Mouse (Mus musculus) stomach, embryonic 14.5 days (tissue): ENCODE measurements around the gene Pdik1l. TPM values are rescaled to one million over a fixed set of nuclear protein-coding genes. Genes with fewer than 3 reads are reported as not detected.

Source experiments
- polyA plus RNA-seq: library from polyadenylated mRNA; unstranded; fragments of >200 nt; fragmentation: Nextera tagmentation; extraction: Ambion mirVana; gene quantifications from 2 replicates; pipeline ENCODE4 v1.2.1, GENCODE M21; 2014

Gene Pdik1l
- polyA plus RNA-seq, 1 experiment from 2014 or later: 19.0 TPM

Other genes with a start within 250 kb of the Pdik1l start
- gene Zfp683, start 234.1 kb downstream of the Pdik1l start, polyA plus RNA-seq: not detected in 2 replicates
- 4.8 and 7.3 TPM in 2 replicates for gene Crybg2, start 227.1 kb downstream of the Pdik1l start, polyA plus RNA-seq
- gene Cd52, start 192.8 kb downstream of the Pdik1l start, polyA plus RNA-seq: 16.3 and 16.4 TPM in 2 replicates
- gene Ubxn11, start 185.3 kb downstream of the Pdik1l start, polyA plus RNA-seq: 7.0 and 8.3 TPM in 2 replicates
- gene Sh3bgrl3, start 159.1 kb downstream of the Pdik1l start, polyA plus RNA-seq: 403 and 435 TPM in 2 replicates
- gene Cep85, start 100.8 kb downstream of the Pdik1l start, polyA plus RNA-seq: 43.2 and 55.9 TPM in 2 replicates
- not detected in 2 replicates for gene Gm7534, start 84.9 kb downstream of the Pdik1l start, polyA plus RNA-seq
- gene Catsper4, start 60.5 kb downstream of the Pdik1l start, polyA plus RNA-seq: 0.32 TPM in 1 of 2 replicates, not detected in the other
- 5.7 and 6.3 TPM in 2 replicates for gene Cnksr1, start 49.5 kb downstream of the Pdik1l start, polyA plus RNA-seq
- gene E130218I03Rik, start 44.2 kb downstream of the Pdik1l start, polyA plus RNA-seq: 0.36 and 0.41 TPM in 2 replicates
- gene Zfp593, start 42.3 kb downstream of the Pdik1l start, polyA plus RNA-seq: 14.8 and 16.5 TPM in 2 replicates
- gene Gm30191, start 41.0 kb downstream of the Pdik1l start, polyA plus RNA-seq: not detected in 2 replicates
- 4.1 and 4.5 TPM in 2 replicates for gene Grrp1, start 33.8 kb downstream of the Pdik1l start, polyA plus RNA-seq
- gene Trim63, start 27.2 kb upstream of the Pdik1l start, polyA plus RNA-seq: not detected in 2 replicates
- not detected in 2 replicates for gene Slc30a2, start 55.3 kb upstream of the Pdik1l start, polyA plus RNA-seq
- gene Extl1, start 96.0 kb upstream of the Pdik1l start, polyA plus RNA-seq: 0.64 and 0.98 TPM in 2 replicates
- gene Pafah2, start 108.4 kb upstream of the Pdik1l start, polyA plus RNA-seq: 13.8 and 15.1 TPM in 2 replicates
- 1,523 and 1,653 TPM in 2 replicates for gene Stmn1, start 180.4 kb upstream of the Pdik1l start, polyA plus RNA-seq
- gene Paqr7, start 208.8 kb upstream of the Pdik1l start, polyA plus RNA-seq: 2.2 and 2.3 TPM in 2 replicates
- 4.6 and 5.4 TPM in 2 replicates for gene Aunip, start 223.1 kb upstream of the Pdik1l start, polyA plus RNA-seq
- gene Mtfr1l, start 247.5 kb upstream of the Pdik1l start, polyA plus RNA-seq: 111 and 119 TPM in 2 replicates